Mouse (Mus musculus) thymus, adult 2 months (tissue): ENCODE data around the gene Rnf138rt1. TPM values are rescaled to one million over a fixed set of nuclear protein-coding genes. Genes with fewer than 3 reads are reported as not detected.

Experiments
- DNase-seq: peaks from one replicate; pipeline ENCODE4 v3.0.0; 2021
- H3K27ac ChIP-seq: fragments of 200-500 bp; 2 replicates; pipeline ENCODE4 v1.5.1; 2012; ENCODE audit warnings: low read length, control low read depth; ENCODE audit not compliant: control insufficient read depth, insufficient read depth
- H3K27me3 ChIP-seq: fragments of 200-500 bp; 2 replicates; pipeline ENCODE4 v1.6.1; 2012; ENCODE audit warnings: mild to moderate bottlenecking, low read length, moderate library complexity, mixed read lengths; ENCODE audit not compliant: control insufficient read depth, insufficient read depth
- H3K36me3 ChIP-seq: fragments of 200-500 bp; 2 replicates; pipeline ENCODE4 v1.6.1; 2012; ENCODE audit warnings: mild to moderate bottlenecking, low read length, moderate library complexity; ENCODE audit not compliant: control insufficient read depth, insufficient read depth
- H3K4me1 ChIP-seq: fragments of 200-500 bp; replicated peaks from 2 replicates; pipeline ENCODE4 v1.6.1; 2012; ENCODE audit warnings: low read length; ENCODE audit not compliant: control insufficient read depth, insufficient read depth
- H3K4me3 ChIP-seq: fragments of 200-500 bp; 2 replicates; pipeline ENCODE4 v1.5.1; 2012; ENCODE audit warnings: mild to moderate bottlenecking, low read length, control low read depth, moderate library complexity; ENCODE audit not compliant: control insufficient read depth, insufficient read depth
- CTCF ChIP-seq: fragments of 200-500 bp; IDR thresholded peaks from 2 replicates; pipeline ENCODE4 v1.5.1; 2012; ENCODE audit warnings: mild to moderate bottlenecking, control low read depth, low read length, moderate library complexity, borderline replicate concordance; ENCODE audit not compliant: control insufficient read depth, poor library complexity, insufficient read depth; ENCODE audit errors: extremely low read depth
- POLR2A ChIP-seq: fragments of 200-500 bp; IDR thresholded peaks from 2 replicates; pipeline ENCODE4 v1.6.1; 2012; ENCODE audit warnings: mild to moderate bottlenecking, low read length, control low read depth, moderate library complexity; ENCODE audit not compliant: control insufficient read depth, poor library complexity, insufficient read depth; ENCODE audit errors: extremely low read depth
- WGBS: fragments of 180-500 bp; shearing (Covaris S2); methylation state at CpG from one replicate; pipeline ENCODE4 v1.1.7; 2018; 5-methylcytosine and 5-hydroxymethylcytosine counted together
- polyA plus RNA-seq: library from polyadenylated mRNA; depleted of rRNA; stranded (reverse); fragments of >200 nt; gene quantifications from 2 replicates; pipeline ENCODE4 v1.2.3, GENCODE M21; 2012; rRNA removed

The Rnf138rt1 gene
- polyA plus RNA-seq, 1 experiment, result not detected

GRCm38 (mm10) chrX:163723630-163724029, 37.5 kb downstream of the Rnf138rt1 start:
- TF ChIP-seq POLR2A (no peak), CTCF (no peak)
- H3K27ac ChIP-seq, result no peak overlapping the region
- H3K27me3 ChIP-seq, result no peaks in the 10 kb centered on the region
- no peak overlapping the region for H3K4me3 ChIP-seq
- H3K4me1 ChIP-seq, result no peaks in the 10 kb centered on the region
- no peak for DNase-seq
- no peaks in the 10 kb centered on the region for H3K36me3 ChIP-seq

- WGBS, result 81% methylated on average over 12 of the region's 12 CpGs
- Histone ChIP-seq H3K4me3 (no peak overlapping the region), H3K36me3 (no peaks in the 10 kb centered on the region), H3K27me3 (no peaks in the 10 kb centered on the region), H3K4me1 (no peaks in the 10 kb centered on the region), H3K27ac (no peak overlapping the region)
- no peak for DNase-seq
- no peak for TF ChIP-seq CTCF
- TF ChIP-seq POLR2A, result no peak
These were observed 38.1 kb downstream of the Rnf138rt1 start for GRCm38 (mm10) chrX:163722785-163723577.

- Histone ChIP-seq H3K27me3 (no peaks in the 10 kb centered on the region), H3K36me3 (no peaks in the 10 kb centered on the region), H3K27ac (no peak overlapping the region), H3K4me3 (no peak overlapping the region), H3K4me1 (no peaks in the 10 kb centered on the region)
- TF ChIP-seq POLR2A, result no peak
- TF ChIP-seq CTCF, result no peak
- WGBS, result 95% methylated on average over 2 of the region's 2 CpGs
- DNase-seq, result no peak
These were observed 40.5 kb downstream of the Rnf138rt1 start for GRCm38 (mm10) chrX:163720597-163720996.

Other genes with a start within 250 kb of the Rnf138rt1 start
- 0.18 TPM in 2 replicates for gene Grpr, start 211.7 kb downstream of the Rnf138rt1 start, polyA plus RNA-seq
- 3.2 and 3.5 TPM in 2 replicates for gene Ap1s2, start 147.7 kb upstream of the Rnf138rt1 start, polyA plus RNA-seq
- gene Zrsr2, start 197.3 kb upstream of the Rnf138rt1 start, polyA plus RNA-seq, result 16.9 and 18.3 TPM in 2 replicates